Mouse (Mus musculus): ENCODE measurements around the gene Arhgap17. TPM values are rescaled to one million over a fixed set of nuclear protein-coding genes. Genes with fewer than 3 reads are reported as not detected.

The Arhgap17 gene
- polyA plus RNA-seq, 1 experiment = 8.2 TPM

GRCm38 (mm10) chr7:123368778-123369746 is 653 bp downstream of the Arhgap17 start:
- Histone ChIP-seq H3K4me1 (ENCODE audit: control insufficient read depth, insufficient read depth, low read length) (peaks cover 3% of the 10 kb centered on the region; the same call in 1 of the 2 replicates), H3K27me3 (ENCODE audit: control insufficient read depth, insufficient read depth, low read length) (no peaks in the 10 kb centered on the region), H3K27ac (ENCODE audit: control insufficient read depth, insufficient read depth, low read depth, low read length) (peak overlapping the region; percentile 19; the same call in 1 of the 2 replicates), H3K4me3 (ENCODE audit: control insufficient read depth, low read depth, low read length) (peak overlapping the region; percentile 90), H3K36me3 (ENCODE audit: control insufficient read depth, insufficient read depth, low read length) (no peaks in the 10 kb centered on the region)
- TF ChIP-seq CTCF (IDR thresholded peaks at IDR 0.05; ENCODE audit: control insufficient read depth, insufficient read depth, insufficient replicate concordance, low read depth, low read length) (no peak), POLR2A (IDR thresholded peaks at IDR 0.05; ENCODE audit: control insufficient read depth, low read depth, low read length) (no peak)

GRCm38 (mm10) chr7:123368187-123368586 is 1.5 kb downstream of the Arhgap17 start:
- no peak overlapping the region for H3K4me3 ChIP-seq (ENCODE audit: control insufficient read depth, low read depth, low read length)
- H3K27me3 ChIP-seq (ENCODE audit: control insufficient read depth, insufficient read depth, low read length) = no peaks in the 10 kb centered on the region

GRCm38 (mm10) chr7:123367218-123368150 is 2.2 kb downstream of the Arhgap17 start:
- Histone ChIP-seq H3K36me3 (ENCODE audit: control insufficient read depth, insufficient read depth, low read length) (no peaks in the 10 kb centered on the region), H3K27ac (ENCODE audit: control insufficient read depth, insufficient read depth, low read depth, low read length) (no peak overlapping the region), H3K27me3 (ENCODE audit: control insufficient read depth, insufficient read depth, low read length) (no peaks in the 10 kb centered on the region), H3K4me3 (ENCODE audit: control insufficient read depth, low read depth, low read length) (no peak overlapping the region), H3K4me1 (ENCODE audit: control insufficient read depth, insufficient read depth, low read length) (peaks cover 3% of the 10 kb centered on the region; the same call in 1 of the 2 replicates)
- TF ChIP-seq POLR2A (IDR thresholded peaks at IDR 0.05; ENCODE audit: control insufficient read depth, low read depth, low read length) (no peak), CTCF (IDR thresholded peaks at IDR 0.05; ENCODE audit: control insufficient read depth, insufficient read depth, insufficient replicate concordance, low read depth, low read length) (no peak)

More at GRCm38 (mm10) chr7:123368187-123368586, 1.5 kb downstream of the Arhgap17 start:
- TF ChIP-seq CTCF (IDR thresholded peaks at IDR 0.05; ENCODE audit: control insufficient read depth, insufficient read depth, insufficient replicate concordance, low read depth, low read length) (no peak), POLR2A (IDR thresholded peaks at IDR 0.05; ENCODE audit: control insufficient read depth, low read depth, low read length) (no peak)
- H3K36me3 ChIP-seq (ENCODE audit: control insufficient read depth, insufficient read depth, low read length) = no peaks in the 10 kb centered on the region
- H3K27ac ChIP-seq (ENCODE audit: control insufficient read depth, insufficient read depth, low read depth, low read length) = no peak overlapping the region
- H3K4me1 ChIP-seq (ENCODE audit: control insufficient read depth, insufficient read depth, low read length) = peaks cover 3% of the 10 kb centered on the region; the same call in 1 of the 2 replicates

- Histone ChIP-seq H3K36me3 (ENCODE audit: control insufficient read depth, insufficient read depth, low read length) (no peaks in the 10 kb centered on the region), H3K27me3 (ENCODE audit: control insufficient read depth, insufficient read depth, low read length) (no peaks in the 10 kb centered on the region), H3K4me3 (ENCODE audit: control insufficient read depth, low read depth, low read length) (no peak overlapping the region), H3K27ac (ENCODE audit: control insufficient read depth, insufficient read depth, low read depth, low read length) (no peak overlapping the region), H3K4me1 (ENCODE audit: control insufficient read depth, insufficient read depth, low read length) (peaks cover 3% of the 10 kb centered on the region; the same call in 1 of the 2 replicates)
- TF ChIP-seq CTCF (IDR thresholded peaks at IDR 0.05; ENCODE audit: control insufficient read depth, insufficient read depth, insufficient replicate concordance, low read depth, low read length) = no peak
- TF ChIP-seq POLR2A (IDR thresholded peaks at IDR 0.05; ENCODE audit: control insufficient read depth, low read depth, low read length) = no peak
Measured at GRCm38 (mm10) chr7:123366806-123367205, 2.9 kb downstream of the Arhgap17 start.

- peaks cover 3% of the 10 kb centered on the region; the same call in 1 of the 2 replicates for H3K4me1 ChIP-seq (ENCODE audit: control insufficient read depth, insufficient read depth, low read length)
- H3K27ac ChIP-seq (ENCODE audit: control insufficient read depth, insufficient read depth, low read depth, low read length) = no peak overlapping the region
- no peak for TF ChIP-seq POLR2A (IDR thresholded peaks at IDR 0.05; ENCODE audit: control insufficient read depth, low read depth, low read length)
- TF ChIP-seq CTCF (IDR thresholded peaks at IDR 0.05; ENCODE audit: control insufficient read depth, insufficient read depth, insufficient replicate concordance, low read depth, low read length) = no peak
- H3K4me3 ChIP-seq (ENCODE audit: control insufficient read depth, low read depth, low read length) = no peak overlapping the region
- H3K36me3 ChIP-seq (ENCODE audit: control insufficient read depth, insufficient read depth, low read length) = no peaks in the 10 kb centered on the region
- H3K27me3 ChIP-seq (ENCODE audit: control insufficient read depth, insufficient read depth, low read length) = no peaks in the 10 kb centered on the region
Measured at GRCm38 (mm10) chr7:123365876-123366741, 3.6 kb downstream of the Arhgap17 start.

GRCm38 (mm10) chr7:123363971-123364370 is 5.7 kb downstream of the Arhgap17 start:
- H3K36me3 ChIP-seq (ENCODE audit: control insufficient read depth, insufficient read depth, low read length) = no peaks in the 10 kb centered on the region

More at GRCm38 (mm10) chr7:123363971-123364370, 5.7 kb downstream of the Arhgap17 start:
- H3K4me1 ChIP-seq (ENCODE audit: control insufficient read depth, insufficient read depth, low read length) = no peaks in the 10 kb centered on the region; the same call in 1 of the 2 replicates
- H3K27ac ChIP-seq (ENCODE audit: control insufficient read depth, insufficient read depth, low read depth, low read length) = no peak overlapping the region
- no peak for TF ChIP-seq POLR2A (IDR thresholded peaks at IDR 0.05; ENCODE audit: control insufficient read depth, low read depth, low read length)
- TF ChIP-seq CTCF (IDR thresholded peaks at IDR 0.05; ENCODE audit: control insufficient read depth, insufficient read depth, insufficient replicate concordance, low read depth, low read length) = no peak
- no peak overlapping the region for H3K4me3 ChIP-seq (ENCODE audit: control insufficient read depth, low read depth, low read length)
- no peaks in the 10 kb centered on the region for H3K27me3 ChIP-seq (ENCODE audit: control insufficient read depth, insufficient read depth, low read length)
